Mouse (Mus musculus): ENCODE measurements at regions not wholly inside any gene's neighbourhood (a gene's known extent, or its start where the extent isn't known, plus 50 kb on each side); places are given as distances from the start of the nearest gene placed in this dataset.
A peak's percentile ranks its signal among the peaks of the same experiment; 100 is the strongest.

GRCm38 (mm10) chr9:118204456-118204855 lies 54.5 kb upstream of the Cmc1 start:
- 87% methylated on average over 9 of the region's 9 CpGs for WGBS
- Histone ChIP-seq H3K36me3 (ENCODE audit: control insufficient read depth, insufficient read depth, low read length) (no peaks in the 10 kb centered on the region), H3K9ac (replicated peaks; ENCODE audit: low read length) (no peak overlapping the region), H3K4me2 (ENCODE audit: low read length) (no peak overlapping the region), H3K4me1 (ENCODE audit: control insufficient read depth, insufficient read depth, low read length) (no peaks in the 10 kb centered on the region), H3K27me3 (ENCODE audit: control insufficient read depth, insufficient read depth, low read length) (no peaks in the 10 kb centered on the region), H3K27ac (replicated peaks; ENCODE audit: low read depth, low read length) (no peak overlapping the region), H3K9me3 (ENCODE audit: control insufficient read depth, low read length) (no peaks in the 10 kb centered on the region), H3K4me3 (replicated peaks; ENCODE audit: low read depth, low read length) (no peak overlapping the region)
- DNase-seq (no peak), ATAC-seq (ENCODE audit: low FRiP score, low TSS enrichment) (no peak)

GRCm38 (mm10) chr9:118206483-118206882 lies 56.5 kb upstream of the Cmc1 start:
- no peak overlapping the region for H3K9ac ChIP-seq (replicated peaks; ENCODE audit: low read length)
- no peak for DNase-seq
- H3K36me3 ChIP-seq (ENCODE audit: control insufficient read depth, insufficient read depth, low read length), result no peaks in the 10 kb centered on the region
- no peak overlapping the region for H3K4me2 ChIP-seq (ENCODE audit: low read length)
- H3K9me3 ChIP-seq (ENCODE audit: control insufficient read depth, low read length), result no peaks in the 10 kb centered on the region
- no peak overlapping the region for H3K27ac ChIP-seq (replicated peaks; ENCODE audit: low read depth, low read length)
- no peaks in the 10 kb centered on the region for H3K4me1 ChIP-seq (ENCODE audit: control insufficient read depth, insufficient read depth, low read length)
- 90% methylated on average over 7 of the region's 7 CpGs for WGBS
- no peak for ATAC-seq (ENCODE audit: low FRiP score, low TSS enrichment)
- no peaks in the 10 kb centered on the region for H3K27me3 ChIP-seq (ENCODE audit: control insufficient read depth, insufficient read depth, low read length)
- no peak overlapping the region for H3K4me3 ChIP-seq (replicated peaks; ENCODE audit: low read depth, low read length)

GRCm38 (mm10) chr9:118219696-118220095 lies 69.7 kb upstream of the Cmc1 start:
- Histone ChIP-seq H3K4me3 (replicated peaks; ENCODE audit: low read depth, low read length) (no peak overlapping the region), H3K27me3 (ENCODE audit: control insufficient read depth, insufficient read depth, low read length) (no peaks in the 10 kb centered on the region), H3K9ac (replicated peaks; ENCODE audit: low read length) (no peak overlapping the region), H3K4me1 (ENCODE audit: control insufficient read depth, insufficient read depth, low read length) (no peaks in the 10 kb centered on the region), H3K27ac (replicated peaks; ENCODE audit: low read depth, low read length) (no peak overlapping the region), H3K4me2 (ENCODE audit: low read length) (no peak overlapping the region), H3K36me3 (ENCODE audit: control insufficient read depth, insufficient read depth, low read length) (no peaks in the 10 kb centered on the region), H3K9me3 (ENCODE audit: control insufficient read depth, low read length) (0 out of 2 replicates have a peak, but pooled peaks cover 1% of the 10 kb centered on the region)
- 90% methylated on average over 5 of the region's 5 CpGs for WGBS
- no peak for ATAC-seq (ENCODE audit: low FRiP score, low TSS enrichment)
- DNase-seq, result no peak

- WGBS, result 86% methylated on average over 14 of the region's 14 CpGs
- H3K9ac ChIP-seq (replicated peaks; ENCODE audit: low read length), result no peak overlapping the region
- DNase-seq (no peak), ATAC-seq (ENCODE audit: low FRiP score, low TSS enrichment) (no peak)
- no peak overlapping the region for H3K4me2 ChIP-seq (ENCODE audit: low read length)
- H3K27me3 ChIP-seq (ENCODE audit: control insufficient read depth, insufficient read depth, low read length), result no peaks in the 10 kb centered on the region
- H3K36me3 ChIP-seq (ENCODE audit: control insufficient read depth, insufficient read depth, low read length), result no peaks in the 10 kb centered on the region
- no peaks in the 10 kb centered on the region for H3K4me1 ChIP-seq (ENCODE audit: control insufficient read depth, insufficient read depth, low read length)
- no peak overlapping the region for H3K4me3 ChIP-seq (replicated peaks; ENCODE audit: low read depth, low read length)
- H3K9me3 ChIP-seq (ENCODE audit: control insufficient read depth, low read length), result no peaks in the 10 kb centered on the region
- no peak overlapping the region for H3K27ac ChIP-seq (replicated peaks; ENCODE audit: low read depth, low read length)
Observed at GRCm38 (mm10) chr9:118221186-118221585, 71.2 kb upstream of the Cmc1 start.

GRCm38 (mm10) chr9:118227401-118228061 lies 77.6 kb upstream of the Cmc1 start:
- Histone ChIP-seq H3K27ac (replicated peaks; ENCODE audit: low read depth, low read length) (peak overlapping the region; percentile 52; the same call in 1 of the 2 replicates), H3K9me3 (ENCODE audit: control insufficient read depth, low read length) (no peaks in the 10 kb centered on the region), H3K9ac (replicated peaks; ENCODE audit: low read length) (no peak overlapping the region), H3K4me3 (replicated peaks; ENCODE audit: low read depth, low read length) (no peak overlapping the region), H3K27me3 (ENCODE audit: control insufficient read depth, insufficient read depth, low read length) (no peaks in the 10 kb centered on the region), H3K36me3 (ENCODE audit: control insufficient read depth, insufficient read depth, low read length) (no peaks in the 10 kb centered on the region), H3K4me1 (ENCODE audit: control insufficient read depth, insufficient read depth, low read length) (peaks cover 12% of the 10 kb centered on the region; the same call in 1 of the 2 replicates), H3K4me2 (ENCODE audit: low read length) (peak overlapping the region; percentile 15; the same call in 1 of the 2 replicates)
- 35% methylated on average over 23 of the region's 23 CpGs for WGBS
- peak; percentile 51 for DNase-seq
- ATAC-seq (ENCODE audit: low FRiP score, low TSS enrichment), result peak; percentile 58; the same call in 1 of the 2 replicates

GRCm38 (mm10) chr9:118228691-118229427 lies 78.9 kb upstream of the Cmc1 start:
- Histone ChIP-seq H3K9me3 (ENCODE audit: control insufficient read depth, low read length) (no peaks in the 10 kb centered on the region), H3K36me3 (ENCODE audit: control insufficient read depth, insufficient read depth, low read length) (no peaks in the 10 kb centered on the region), H3K27me3 (ENCODE audit: control insufficient read depth, insufficient read depth, low read length) (no peaks in the 10 kb centered on the region), H3K27ac (replicated peaks; ENCODE audit: low read depth, low read length) (no peak overlapping the region), H3K9ac (replicated peaks; ENCODE audit: low read length) (no peak overlapping the region), H3K4me2 (ENCODE audit: low read length) (peak overlapping the region; percentile 8; the same call in 1 of the 2 replicates), H3K4me3 (replicated peaks; ENCODE audit: low read depth, low read length) (no peak overlapping the region), H3K4me1 (ENCODE audit: control insufficient read depth, insufficient read depth, low read length) (peaks cover 12% of the 10 kb centered on the region; the same call in 1 of the 2 replicates)
- ATAC-seq (ENCODE audit: low FRiP score, low TSS enrichment) (no peak), DNase-seq (peak; percentile 38)
- WGBS, result 41% methylated on average over 19 of the region's 19 CpGs

- H3K36me3 ChIP-seq (ENCODE audit: control insufficient read depth, insufficient read depth, low read length), result no peaks in the 10 kb centered on the region
- H3K4me3 ChIP-seq (replicated peaks; ENCODE audit: low read depth, low read length), result no peak overlapping the region
- H3K27me3 ChIP-seq (ENCODE audit: control insufficient read depth, insufficient read depth, low read length), result no peaks in the 10 kb centered on the region
- 55% methylated on average over 4 of the region's 4 CpGs for WGBS
- no peak overlapping the region for H3K4me2 ChIP-seq (ENCODE audit: low read length)
- DNase-seq (no peak), ATAC-seq (ENCODE audit: low FRiP score, low TSS enrichment) (no peak)
- H3K9me3 ChIP-seq (ENCODE audit: control insufficient read depth, low read length), result no peaks in the 10 kb centered on the region
- H3K4me1 ChIP-seq (ENCODE audit: control insufficient read depth, insufficient read depth, low read length), result no peaks in the 10 kb centered on the region
- H3K27ac ChIP-seq (replicated peaks; ENCODE audit: low read depth, low read length), result no peak overlapping the region
- no peak overlapping the region for H3K9ac ChIP-seq (replicated peaks; ENCODE audit: low read length)
Observed at GRCm38 (mm10) chr9:118240711-118241110, 90.7 kb upstream of the Cmc1 start.

- Histone ChIP-seq H3K36me3 (ENCODE audit: control insufficient read depth, insufficient read depth, low read length) (no peaks in the 10 kb centered on the region), H3K27ac (replicated peaks; ENCODE audit: low read depth, low read length) (no peak overlapping the region), H3K27me3 (ENCODE audit: control insufficient read depth, insufficient read depth, low read length) (peaks cover 9% of the 10 kb centered on the region), H3K4me3 (replicated peaks; ENCODE audit: low read depth, low read length) (no peak overlapping the region), H3K9me3 (ENCODE audit: control insufficient read depth, low read length) (no peaks in the 10 kb centered on the region), H3K4me2 (ENCODE audit: low read length) (no peak overlapping the region), H3K4me1 (ENCODE audit: control insufficient read depth, insufficient read depth, low read length) (peaks cover 6% of the 10 kb centered on the region; the same call in 1 of the 2 replicates), H3K9ac (replicated peaks; ENCODE audit: low read length) (no peak overlapping the region)
- 47% methylated on average over 15 of the region's 15 CpGs for WGBS
- DNase-seq (peak; percentile 12), ATAC-seq (ENCODE audit: low FRiP score, low TSS enrichment) (no peak)
Observed at GRCm38 (mm10) chr9:118246820-118247628, 97.0 kb upstream of the Cmc1 start.
